Mouse (Mus musculus) c-Kit-positive CD71-positive TER-119-positive erythroid progenitor cells, embryonic 14.5 days (primary cell): ENCODE measurements around the gene Fbp2.
A peak's percentile ranks its signal among the peaks of the same experiment; 100 is the strongest.
"Not testable (repeated sequence)": the region's sequence is repeated elsewhere in the genome, so short reads cannot be mapped to it uniquely, and the experiment has no call there.

ENCODE experiments used
- DNase-seq: peaks from one replicate; pipeline ENCODE4 v3.0.0-alpha.2; 2013; ENCODE audit warnings: low spot score

Gene Fbp2

GRCm38 (mm10) chr13:62863771-62864170, 5.5 kb upstream of the Fbp2 start:
- DNase-seq, result no peak

- no peak for DNase-seq
These were observed 4.7 kb upstream of the Fbp2 start for GRCm38 (mm10) chr13:62862875-62863274.

GRCm38 (mm10) chr13:62860068-62860467, 1.8 kb upstream of the Fbp2 start:
- no peak for DNase-seq

- not testable (repeated sequence) for DNase-seq
These were observed 1.0 kb upstream of the Fbp2 start for GRCm38 (mm10) chr13:62859251-62859650.

GRCm38 (mm10) chr13:62856850-62857249, 1.4 kb downstream of the Fbp2 start:
- no peak for DNase-seq

DNA sequence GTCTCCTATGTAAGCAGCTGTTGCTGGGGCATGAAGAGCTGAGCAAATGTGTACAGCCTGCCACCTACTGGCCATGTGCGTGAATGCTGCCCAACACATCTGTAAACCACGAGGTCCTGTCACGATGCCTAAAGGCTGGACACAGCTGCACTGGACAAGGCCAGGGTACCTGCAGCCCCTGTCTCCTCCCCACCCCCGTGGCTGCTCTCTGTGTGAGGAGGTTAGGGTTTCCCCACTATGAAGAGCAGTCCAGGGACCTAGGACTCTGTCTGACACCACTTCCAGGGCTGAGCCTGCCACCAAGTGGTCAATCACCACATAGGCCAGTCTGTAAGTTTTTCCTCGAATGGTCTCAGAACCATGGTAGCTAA, 1.9 kb downstream of the Fbp2 start:
- DNase-seq, result peak; percentile 75

DNA sequence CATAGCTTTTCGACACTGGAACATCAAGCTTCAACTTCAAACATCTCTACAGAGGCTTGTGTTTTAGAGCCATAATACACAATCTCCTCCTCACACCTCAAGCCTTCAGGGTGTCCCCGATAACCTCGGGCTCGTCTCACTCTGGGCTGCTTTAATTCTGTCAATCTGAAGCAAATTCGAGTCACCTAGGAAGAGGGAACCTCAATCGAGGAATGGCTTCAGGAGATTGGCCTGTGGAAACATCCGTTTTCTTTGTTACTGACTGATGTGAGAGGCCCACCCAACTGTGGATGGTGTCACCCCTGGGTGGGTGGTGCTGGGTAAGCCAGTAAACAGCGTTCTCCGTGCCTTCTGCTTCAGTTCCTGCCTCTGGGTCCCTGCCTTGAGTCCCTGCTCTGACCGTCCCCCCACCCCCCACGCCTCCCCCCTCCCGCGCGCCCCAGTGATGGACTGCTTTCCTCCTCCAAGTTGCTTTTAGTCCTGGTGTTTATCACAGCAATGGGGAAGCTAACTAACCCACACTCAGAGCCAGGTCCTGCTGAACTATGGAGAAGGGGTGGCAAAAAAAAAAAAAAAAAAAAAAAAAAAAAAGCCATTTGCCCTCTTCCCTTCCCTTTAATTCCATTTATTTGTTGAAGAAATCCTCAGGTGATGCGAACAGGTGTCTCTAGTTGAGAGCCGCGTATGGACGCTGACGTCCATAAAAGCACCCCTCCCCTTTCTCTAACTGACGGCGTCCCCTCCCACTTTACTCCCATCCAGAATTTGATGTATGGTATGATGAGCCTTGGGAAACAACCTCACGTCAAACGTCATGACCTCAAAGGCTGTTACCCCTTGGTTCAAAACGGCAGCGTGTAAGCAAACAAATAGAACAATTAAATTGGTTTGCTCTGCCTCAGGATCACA, 2.6 kb downstream of the Fbp2 start:
- no peak for DNase-seq

DNA sequence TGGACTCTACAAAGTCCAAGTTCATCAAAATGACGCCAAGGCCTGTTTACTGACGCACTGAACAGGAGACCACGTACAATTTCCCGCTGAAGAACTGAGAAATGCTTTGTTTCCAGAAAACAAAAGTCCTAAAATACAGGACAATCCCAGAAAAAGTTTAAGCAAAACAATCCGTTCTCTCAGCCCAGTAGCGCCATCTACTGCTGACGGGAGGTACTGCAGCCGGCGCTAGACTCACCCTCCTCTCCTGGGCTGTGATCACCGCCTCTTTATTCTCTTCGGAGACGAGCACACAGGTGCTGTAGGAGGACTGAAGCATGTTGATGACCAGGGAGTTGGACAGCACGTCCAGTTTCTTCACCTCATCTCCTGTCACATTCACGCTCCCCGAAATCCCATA, 3.6 kb downstream of the Fbp2 start:
- peak; percentile 48 for DNase-seq

GRCm38 (mm10) chr13:62833341-62833740, 24.9 kb downstream of the Fbp2 start:
- no peak for DNase-seq

DNA sequence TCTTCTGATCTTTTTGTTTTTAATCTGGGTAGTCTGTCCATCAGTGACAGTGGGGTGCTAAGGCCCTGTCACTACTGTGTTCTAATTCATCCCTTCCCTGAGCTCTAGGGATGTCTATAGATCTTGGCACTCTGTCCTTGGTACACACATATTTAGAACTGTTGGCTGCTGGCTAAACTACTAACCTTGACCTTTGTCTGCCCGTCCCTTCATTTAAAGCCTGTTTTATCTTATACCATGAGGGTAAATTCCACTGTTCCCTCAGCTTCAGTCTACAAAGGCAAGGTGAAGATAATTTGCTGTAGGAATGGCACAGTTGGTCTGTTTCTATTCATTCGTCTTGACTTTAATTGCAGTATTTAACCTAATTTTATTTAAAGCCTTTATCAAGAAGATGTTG, 26.0 kb downstream of the Fbp2 start:
- no peak for DNase-seq

GRCm38 (mm10) chr13:62815705-62816104, 42.5 kb downstream of the Fbp2 start:
- not testable (repeated sequence) for DNase-seq

- DNase-seq, result no peak
These were observed 45.5 kb downstream of the Fbp2 start for GRCm38 (mm10) chr13:62812713-62813112.

DNA sequence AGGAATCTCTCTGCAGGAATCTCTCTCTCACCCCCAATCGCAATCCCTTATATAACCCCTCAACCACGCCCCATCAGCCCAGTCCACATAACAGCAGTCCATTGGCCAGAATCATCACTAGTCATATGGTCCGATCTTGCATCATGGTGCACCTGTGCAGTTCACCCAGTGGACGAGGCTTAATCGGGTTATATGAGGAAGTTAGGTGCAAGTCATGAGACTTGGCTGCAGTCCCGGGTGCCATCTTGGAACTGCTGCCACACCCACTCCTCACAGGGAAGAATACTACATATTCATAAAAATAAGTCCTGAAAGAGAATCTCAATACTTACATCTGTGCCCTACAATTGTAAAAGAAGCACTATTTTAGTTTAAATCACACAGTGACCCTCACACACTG, 50.2 kb downstream of the Fbp2 start:
- DNase-seq, result not testable (repeated sequence)
